Mouse (Mus musculus) myocyte (in vitro differentiated cells): Measurements from ENCODE around the gene Ppp1r11. TPM values are rescaled to one million over a fixed set of nuclear protein-coding genes. Genes with fewer than 3 reads are reported as not detected.

Experiments used
- H3K27me3 ChIP-seq: one replicate; pipeline ENCODE4 v1.6.1; 2011; ENCODE audit not compliant: control insufficient read depth, insufficient read depth, insufficient read length
- H3K36me3 ChIP-seq: one replicate; pipeline ENCODE4 v1.6.1; 2011; ENCODE audit not compliant: control insufficient read depth, insufficient read depth
- H3K4me2 ChIP-seq: one replicate; pipeline ENCODE4 v1.6.1; 2011; ENCODE audit warnings: low read depth, control low read depth
- H3K4me3 ChIP-seq: one replicate; pipeline ENCODE4 v1.5.1; 2011; ENCODE audit warnings: mild to moderate bottlenecking, control low read depth, moderate library complexity
- H3K79me2 ChIP-seq: one replicate; pipeline ENCODE4 v1.6.1; 2011; ENCODE audit not compliant: control insufficient read depth, insufficient read depth
- H3ac ChIP-seq: one replicate; pipeline ENCODE4 v1.6.1; 2011; ENCODE audit not compliant: control insufficient read depth, insufficient read length
- CEBPB ChIP-seq: IDR thresholded peaks from 2 replicates; pipeline ENCODE4 v1.6.1; 2011; ENCODE audit warnings: mild to moderate bottlenecking, moderate library complexity; ENCODE audit not compliant: poor library complexity, insufficient read depth, severe bottlenecking
- E2F4 ChIP-seq: IDR thresholded peaks from one replicate; pipeline ENCODE4 v1.6.1; 2011; ENCODE audit warnings: mild to moderate bottlenecking, control low read depth, moderate library complexity; ENCODE audit not compliant: insufficient read depth
- MAX ChIP-seq: IDR thresholded peaks from one replicate; pipeline ENCODE4 v1.6.1; 2011; ENCODE audit warnings: low read depth, mild to moderate bottlenecking, control low read depth
- MYOD1 ChIP-seq, 3 experiments: IDR thresholded peaks; one replicate each; pipeline ENCODE4 v1.6.1; 2011; ENCODE audit warnings: control low read depth in 2 of 3, low read depth in 2 of 3, mild to moderate bottlenecking in 2 of 3, moderate library complexity in 1 of 3; ENCODE audit not compliant: insufficient read length in 2 of 3, control insufficient read depth in 1 of 3
- MYOG ChIP-seq, 3 experiments: IDR thresholded peaks; one replicate each; pipeline ENCODE4 v1.6.1; 2011; ENCODE audit warnings: control low read depth in 2 of 3, low read depth in 2 of 3, mild to moderate bottlenecking in 2 of 3; ENCODE audit not compliant: insufficient read length in 2 of 3, control insufficient read depth in 1 of 3, insufficient read depth in 1 of 3
- POLR2A ChIP-seq: IDR thresholded peaks from one replicate; pipeline ENCODE4 v1.6.1; 2011; ENCODE audit warnings: low read depth, mild to moderate bottlenecking, control low read depth, moderate library complexity; ENCODE audit not compliant: insufficient read length
- POLR2AphosphoS2 ChIP-seq: IDR thresholded peaks from one replicate; pipeline ENCODE4 v1.6.1; 2011; ENCODE audit warnings: low read depth, control low read depth; ENCODE audit not compliant: insufficient read length
- REST ChIP-seq: IDR thresholded peaks from one replicate; pipeline ENCODE4 v1.6.1; 2011; ENCODE audit warnings: mild to moderate bottlenecking, control low read depth, moderate library complexity; ENCODE audit not compliant: insufficient read depth, insufficient read length
- SRF ChIP-seq: IDR thresholded peaks from one replicate; pipeline ENCODE4 v1.6.1; 2011; ENCODE audit warnings: low read depth; ENCODE audit not compliant: control insufficient read depth, insufficient read length
- TCF12 ChIP-seq: IDR thresholded peaks from one replicate; pipeline ENCODE4 v1.6.1; 2011; ENCODE audit warnings: mild to moderate bottlenecking, control low read depth; ENCODE audit not compliant: poor library complexity, insufficient read depth, severe bottlenecking
- TCF3 ChIP-seq: IDR thresholded peaks from one replicate; pipeline ENCODE4 v1.6.1; 2011; ENCODE audit warnings: low read depth, control low read depth; ENCODE audit not compliant: insufficient read length
- USF1 ChIP-seq: IDR thresholded peaks from one replicate; pipeline ENCODE4 v1.6.1; 2011; ENCODE audit warnings: low read depth, mild to moderate bottlenecking, control low read depth, moderate library complexity
- polyA plus RNA-seq: library from polyadenylated mRNA; unstranded; fragments of >200 nt; fragmentation: generic; extraction: Trizol; gene quantifications from one replicate; pipeline ENCODE4 v1.2.1, GENCODE M21; 2012; ENCODE audit warnings: missing spikeins

Ppp1r11 gene
- polyA plus RNA-seq, 1 experiment, result 153 TPM

DNA sequence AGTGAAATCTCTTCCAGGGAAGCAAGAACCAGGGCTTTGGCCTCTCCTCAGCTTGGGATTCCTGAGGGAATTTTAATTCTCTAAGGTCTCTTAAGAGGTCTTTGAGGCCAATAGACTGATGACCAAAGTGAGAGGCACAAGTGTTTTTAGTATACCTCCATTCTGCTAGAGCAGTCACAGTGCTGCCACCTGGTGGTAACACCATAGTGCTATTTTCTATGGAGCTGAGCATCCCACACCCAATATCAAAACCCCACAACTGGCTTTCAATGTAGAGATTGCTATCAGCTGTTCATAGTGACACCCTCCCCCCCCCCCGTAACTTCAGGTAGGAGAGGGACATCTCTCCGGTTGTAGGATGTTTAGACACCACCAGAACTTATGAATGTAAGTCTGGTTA, 37.4 kb downstream of the Ppp1r11 start:
- TF ChIP-seq MAX (no peak), SRF (no peak), CEBPB (no peak), MYOD1 (IDR thresholded peaks at IDR 0.05; ENCODE audit: control insufficient read depth in 1 of 3, insufficient read length in 2 of 3, low read depth in 2 of 3) (no peak), TCF3 (no peak), REST (no peak)
- Histone ChIP-seq H3K4me2 (no peak overlapping the region), H3K36me3 (no peaks in the 10 kb centered on the region), H3K79me2 (no peaks in the 10 kb centered on the region), H3K4me3 (no peak overlapping the region), H3K27me3 (peaks cover 11% of the 10 kb centered on the region), H3ac (no peak overlapping the region)

DNA sequence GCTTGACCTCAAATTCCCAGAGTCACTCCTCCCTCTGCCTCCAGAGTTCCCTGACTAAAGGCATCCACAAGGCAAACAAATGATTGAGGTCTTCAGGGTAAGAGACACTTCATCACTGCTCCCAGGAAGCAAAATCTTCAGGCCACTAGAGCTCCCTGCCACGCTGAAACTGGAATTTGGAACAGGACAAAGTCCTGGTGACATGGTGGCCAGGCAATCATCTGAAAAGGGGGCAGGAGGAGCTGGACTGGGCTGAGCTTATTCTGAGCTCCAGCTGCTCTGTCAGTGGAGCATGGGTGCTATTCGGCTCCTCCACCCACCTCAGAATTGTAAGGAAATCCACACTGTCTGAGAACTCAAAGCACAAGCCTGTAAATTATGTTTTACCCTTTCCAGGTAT, 39.5 kb downstream of the Ppp1r11 start:
- Histone ChIP-seq H3K27me3 (peaks cover 15% of the 10 kb centered on the region), H3K4me3 (no peak overlapping the region), H3K36me3 (no peaks in the 10 kb centered on the region), H3ac (no peak overlapping the region), H3K79me2 (no peaks in the 10 kb centered on the region), H3K4me2 (no peak overlapping the region)
- no peak for TF ChIP-seq POLR2A
- TF ChIP-seq MYOG (IDR thresholded peaks at IDR 0.05; ENCODE audit: control insufficient read depth in 1 of 3, insufficient read depth in 1 of 3, insufficient read length in 2 of 3, low read depth in 2 of 3), result no peak
- no peak for TF ChIP-seq TCF12
- no peak for TF ChIP-seq USF1
- TF ChIP-seq TCF3, result no peak
- TF ChIP-seq MYOD1 (IDR thresholded peaks at IDR 0.05; ENCODE audit: control insufficient read depth in 1 of 3, insufficient read length in 2 of 3, low read depth in 2 of 3), result no peak
- no peak for TF ChIP-seq POLR2AphosphoS2
- no peak for TF ChIP-seq E2F4
- TF ChIP-seq MAX, result no peak
- no peak for TF ChIP-seq CEBPB
- TF ChIP-seq SRF, result no peak
- TF ChIP-seq REST, result no peak

DNA sequence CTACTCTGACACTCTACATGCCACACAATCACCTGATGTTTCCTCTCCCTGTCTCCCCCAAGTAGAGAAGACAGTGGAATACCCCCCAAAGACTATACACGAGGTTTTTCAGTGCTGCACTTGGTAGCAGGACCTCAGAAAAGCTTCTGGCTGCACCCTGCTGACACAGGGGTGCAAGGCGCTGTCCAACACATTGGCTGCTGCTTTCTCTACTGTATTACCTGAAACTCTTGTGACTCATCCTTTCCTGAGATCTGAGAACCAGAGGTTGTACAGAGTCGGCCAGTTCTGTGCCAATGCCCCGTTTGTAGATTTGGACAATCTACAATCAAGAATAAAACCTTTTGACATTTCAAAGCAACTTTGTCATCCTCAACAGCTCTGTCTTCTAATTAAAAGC, 41.7 kb downstream of the Ppp1r11 start:
- TF ChIP-seq TCF3 (no peak), REST (peak; percentile 57)
- peaks cover 15% of the 10 kb centered on the region for H3K27me3 ChIP-seq
- H3K4me3 ChIP-seq, result no peak overlapping the region

DNA sequence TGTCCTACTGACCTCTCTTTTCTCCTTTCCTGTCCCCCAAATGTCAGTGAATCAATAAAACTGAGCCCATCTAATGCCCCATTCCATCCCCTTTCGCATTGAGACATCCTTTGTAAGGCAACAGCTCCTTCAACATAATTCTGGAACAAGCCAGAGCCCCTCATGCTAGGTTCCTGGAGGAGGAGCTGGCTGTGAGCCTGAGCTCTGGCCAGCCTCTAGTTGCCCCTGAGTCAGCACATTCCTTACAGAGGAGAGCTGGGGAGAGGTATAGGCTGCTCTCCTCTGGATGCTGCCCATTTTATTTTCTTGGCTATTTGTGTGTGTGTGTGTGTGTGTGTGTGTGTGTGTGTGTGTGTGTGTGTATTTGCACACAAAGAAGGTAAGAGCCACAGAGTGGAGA, 43.3 kb downstream of the Ppp1r11 start:
- no peaks in the 10 kb centered on the region for H3K36me3 ChIP-seq
- no peak overlapping the region for H3K4me2 ChIP-seq
- TF ChIP-seq TCF3, result no peak
- no peak for TF ChIP-seq MAX
- TF ChIP-seq USF1, result no peak
- TF ChIP-seq SRF, result no peak
- no peak for TF ChIP-seq TCF12
- no peak for TF ChIP-seq POLR2AphosphoS2
- no peak for TF ChIP-seq REST
- no peak for TF ChIP-seq CEBPB
- TF ChIP-seq E2F4, result no peak
- no peak for TF ChIP-seq POLR2A
- no peak for TF ChIP-seq MYOD1 (IDR thresholded peaks at IDR 0.05; ENCODE audit: control insufficient read depth in 1 of 3, insufficient read length in 2 of 3, low read depth in 2 of 3)
- TF ChIP-seq MYOG (IDR thresholded peaks at IDR 0.05; ENCODE audit: control insufficient read depth in 1 of 3, insufficient read depth in 1 of 3, insufficient read length in 2 of 3, low read depth in 2 of 3), result no peak
- H3K27me3 ChIP-seq, result peaks cover 15% of the 10 kb centered on the region
- no peak overlapping the region for H3K4me3 ChIP-seq
- no peak overlapping the region for H3ac ChIP-seq
- no peaks in the 10 kb centered on the region for H3K79me2 ChIP-seq

More for the DNA sequence above, 41.7 kb downstream of the Ppp1r11 start:
- Histone ChIP-seq H3K4me2 (no peak overlapping the region), H3K36me3 (no peaks in the 10 kb centered on the region), H3K79me2 (no peaks in the 10 kb centered on the region), H3ac (no peak overlapping the region)

DNA sequence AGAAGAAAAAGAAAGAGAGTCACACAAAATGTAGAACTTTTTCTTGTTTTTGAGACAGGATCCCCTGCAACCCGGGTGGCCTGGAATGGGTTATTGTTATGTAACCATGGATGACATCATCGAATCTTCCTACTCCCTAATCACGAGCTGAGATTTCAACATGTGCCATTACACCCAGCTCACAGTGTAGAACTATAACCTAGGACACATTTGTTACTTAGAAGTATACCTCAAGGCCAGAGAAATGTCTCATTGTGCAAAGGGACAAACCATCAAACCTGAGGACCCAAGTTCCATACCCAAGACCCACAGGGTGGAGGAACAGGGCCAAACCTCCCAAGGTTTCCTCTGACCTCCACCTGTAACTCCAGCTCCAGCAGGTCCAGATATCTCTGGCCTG, 47.9 kb downstream of the Ppp1r11 start:
- TF ChIP-seq POLR2AphosphoS2 (no peak), USF1 (no peak), CEBPB (no peak), E2F4 (no peak), MYOG (IDR thresholded peaks at IDR 0.05; ENCODE audit: control insufficient read depth in 1 of 3, insufficient read depth in 1 of 3, insufficient read length in 2 of 3, low read depth in 2 of 3) (no peak), TCF12 (no peak), SRF (no peak), MYOD1 (IDR thresholded peaks at IDR 0.05; ENCODE audit: control insufficient read depth in 1 of 3, insufficient read length in 2 of 3, low read depth in 2 of 3) (no peak), TCF3 (no peak), POLR2A (no peak), MAX (no peak), REST (no peak)
- Histone ChIP-seq H3K36me3 (no peaks in the 10 kb centered on the region), H3K4me3 (no peak overlapping the region), H3K4me2 (no peak overlapping the region), H3K27me3 (peaks cover 4% of the 10 kb centered on the region), H3ac (no peak overlapping the region), H3K79me2 (no peaks in the 10 kb centered on the region)
